Mouse (Mus musculus) testis, postnatal 10 days (tissue): ENCODE measurements around the gene Jak1.

Source experiments
- DNase-seq: peaks from one replicate; pipeline ENCODE4 v3.0.0; 2021; ENCODE audit warnings: low spot score

The Jak1 gene

DNA sequence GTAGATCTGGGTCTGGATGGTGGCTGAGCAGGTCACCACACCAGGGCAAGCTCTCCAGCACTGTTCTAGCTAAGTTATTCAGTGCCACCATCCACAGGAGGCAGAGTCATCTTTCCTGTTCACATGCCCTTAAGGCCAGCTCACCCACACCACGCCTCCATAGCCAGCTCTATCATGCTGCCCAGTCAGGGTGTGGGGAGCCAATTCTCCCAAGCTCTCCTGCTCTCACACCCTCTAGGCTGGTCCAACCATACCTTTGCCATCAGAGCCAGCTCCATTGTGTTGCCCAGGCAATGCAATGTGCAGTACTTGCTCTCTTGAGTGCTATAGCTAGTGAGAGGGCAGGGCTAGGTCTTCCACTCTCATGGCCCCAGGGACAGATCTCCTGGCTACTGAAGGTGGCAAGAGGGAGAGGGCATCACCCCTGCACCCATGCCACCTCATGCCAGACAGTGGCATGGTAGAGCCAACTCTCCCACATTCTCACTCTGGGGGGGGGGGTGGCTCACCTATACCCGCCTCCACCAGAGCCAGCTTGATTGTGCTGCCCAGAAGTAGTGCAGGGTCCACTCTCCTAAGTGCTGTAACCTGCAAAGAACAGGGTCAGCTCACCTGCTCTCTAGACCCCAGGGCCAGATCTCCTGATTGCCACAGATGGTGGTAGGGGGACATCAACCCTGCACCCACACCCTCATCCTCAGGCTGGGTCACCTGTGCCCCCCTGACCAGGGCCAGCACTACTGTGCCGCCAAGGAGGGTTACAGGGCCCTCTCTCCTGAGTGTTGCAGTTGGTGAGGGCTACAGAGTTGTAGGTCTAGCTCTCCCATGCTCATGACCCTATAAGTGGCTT is 25.5 kb downstream of the Jak1 start:
- no peak for DNase-seq

DNA sequence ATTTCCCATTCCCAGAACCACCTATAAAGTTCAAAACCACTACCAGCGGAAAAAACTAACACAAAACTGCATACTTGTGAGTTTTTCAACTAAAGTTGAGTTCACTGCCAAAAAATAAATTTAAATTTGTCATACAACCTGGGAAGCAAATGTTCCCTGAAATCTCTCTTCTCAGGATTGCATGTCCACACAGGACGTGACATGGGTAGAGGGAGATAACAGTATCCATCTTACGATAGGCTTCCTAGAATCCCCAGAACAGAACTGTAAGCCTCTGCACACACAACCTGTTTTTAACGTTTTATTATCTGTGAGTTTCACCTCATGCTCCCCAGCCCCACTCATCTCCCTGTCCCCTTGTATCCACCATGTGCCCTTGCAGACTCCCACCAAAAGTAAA is 26.5 kb downstream of the Jak1 start:
- DNase-seq: no peak

- no peak for DNase-seq
These were observed 28.3 kb downstream of the Jak1 start for GRCm38 (mm10) chr4:101236797-101237196.

DNA sequence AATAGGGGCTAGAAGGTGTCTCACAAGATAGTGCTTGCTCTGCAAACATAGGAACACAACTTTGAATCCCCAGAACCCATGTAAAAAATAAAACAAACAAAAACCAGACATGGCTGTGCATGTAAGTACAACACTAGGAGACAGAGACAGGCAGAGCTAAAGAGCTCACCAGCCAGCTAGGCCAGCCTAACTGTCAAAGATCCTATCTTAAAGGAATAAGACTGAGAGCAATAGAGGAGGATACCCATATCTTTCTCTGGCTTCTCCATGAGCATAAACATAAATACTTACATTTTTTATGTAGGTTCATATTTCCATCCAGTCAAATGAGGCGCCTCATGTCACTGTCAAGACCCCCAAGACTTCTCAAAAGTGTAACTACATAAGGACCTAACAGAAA is 29.1 kb downstream of the Jak1 start:
- DNase-seq: no peak

DNA sequence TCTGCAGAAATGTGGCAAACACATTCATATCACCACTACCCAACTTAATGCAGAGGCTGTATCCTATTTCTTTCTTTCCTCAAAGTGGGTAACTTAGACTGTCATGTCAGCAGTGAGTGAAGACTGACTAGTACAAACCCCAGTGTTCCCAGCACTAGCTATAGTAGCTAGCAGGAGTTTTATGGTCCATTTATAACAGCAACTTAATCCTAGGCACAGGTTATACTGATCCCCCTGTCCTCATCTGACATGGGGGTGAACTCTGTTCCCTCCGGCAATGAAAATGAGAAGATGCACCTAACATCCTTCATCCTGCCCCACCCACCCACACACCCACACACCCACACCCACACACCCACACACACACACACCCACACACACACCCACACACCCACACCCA is 30.3 kb downstream of the Jak1 start:
- DNase-seq: no peak

DNA sequence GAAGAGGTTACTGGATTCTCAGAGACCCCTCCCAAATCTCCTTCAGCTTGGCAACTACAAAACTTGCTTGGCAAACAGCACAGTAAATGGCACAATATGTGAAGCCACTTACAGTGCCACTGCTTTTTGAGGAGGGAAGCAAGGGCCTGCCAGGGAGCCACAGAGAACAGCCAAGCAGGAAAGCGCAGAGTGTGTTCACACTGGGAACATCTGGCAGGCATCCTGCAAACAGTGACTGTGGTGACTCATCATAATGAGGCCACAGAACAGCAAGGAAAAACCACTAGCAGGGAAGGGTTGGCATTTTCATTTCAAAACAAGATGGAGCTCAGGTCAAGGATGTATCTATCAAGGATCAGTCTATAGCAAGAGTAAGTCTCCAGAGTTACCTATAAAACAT is 30.8 kb downstream of the Jak1 start:
- DNase-seq: no peak

DNA sequence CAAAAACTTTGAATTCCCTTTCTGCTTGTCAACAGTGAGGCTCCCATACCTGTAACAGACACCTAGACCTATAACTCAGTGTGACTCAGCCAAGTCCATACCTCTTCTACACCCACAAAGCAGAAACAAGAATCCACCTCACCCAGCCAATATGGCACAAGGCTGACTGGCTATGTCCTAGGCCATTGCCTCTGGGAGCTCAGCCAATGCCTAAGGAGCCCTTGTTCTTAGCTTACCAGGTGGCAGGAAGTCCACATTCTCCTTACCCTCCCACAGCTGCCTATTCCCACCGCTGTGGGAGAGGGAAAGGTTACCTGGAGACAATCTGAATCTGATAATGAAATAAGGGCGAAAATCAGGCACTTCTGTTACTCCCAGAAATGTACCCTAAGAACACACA is 34.5 kb downstream of the Jak1 start:
- no peak for DNase-seq

DNA sequence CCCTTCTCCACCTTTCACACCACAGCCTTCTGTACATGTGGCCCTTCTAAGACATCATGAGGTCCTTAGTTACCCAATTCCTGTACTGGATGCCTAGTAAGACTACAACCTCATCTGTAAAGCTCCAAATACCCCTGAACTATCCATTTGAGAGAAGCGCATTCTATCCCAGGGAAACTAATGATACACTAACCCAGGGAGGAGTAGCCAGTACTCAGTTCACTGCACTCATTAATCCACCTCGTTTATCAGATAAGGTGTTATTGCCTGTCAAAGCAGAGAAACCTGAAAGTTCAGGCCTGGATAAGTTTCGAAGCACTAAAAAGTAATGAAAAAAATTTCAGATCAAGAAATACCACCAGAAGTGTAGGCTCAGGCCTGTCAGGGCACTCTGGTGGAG is 37.7 kb downstream of the Jak1 start:
- DNase-seq: no peak

DNA sequence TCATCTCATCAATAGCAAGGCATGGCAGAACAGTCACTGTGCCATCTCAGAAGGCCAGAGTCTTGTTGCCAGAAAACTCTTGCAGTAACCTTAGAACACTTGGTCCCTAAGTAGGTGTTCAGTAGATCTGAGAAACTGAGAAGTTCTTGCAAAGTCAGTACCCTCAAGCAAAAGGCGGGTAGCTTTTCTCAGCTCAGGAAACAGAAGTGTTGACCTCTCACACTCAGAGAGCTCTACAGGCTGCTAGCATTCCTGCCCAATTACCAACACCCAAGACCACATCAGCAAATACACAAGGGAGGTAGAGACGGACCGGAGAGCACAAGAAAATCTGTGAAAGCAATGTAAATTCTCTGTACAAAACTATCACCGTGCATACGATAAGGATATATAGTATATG is 39.1 kb downstream of the Jak1 start:
- DNase-seq: no peak

- no peak for DNase-seq
These were observed 44.1 kb downstream of the Jak1 start for GRCm38 (mm10) chr4:101220946-101221345.

- no peak for DNase-seq
These were observed 45.2 kb downstream of the Jak1 start for GRCm38 (mm10) chr4:101219839-101220238.

DNA sequence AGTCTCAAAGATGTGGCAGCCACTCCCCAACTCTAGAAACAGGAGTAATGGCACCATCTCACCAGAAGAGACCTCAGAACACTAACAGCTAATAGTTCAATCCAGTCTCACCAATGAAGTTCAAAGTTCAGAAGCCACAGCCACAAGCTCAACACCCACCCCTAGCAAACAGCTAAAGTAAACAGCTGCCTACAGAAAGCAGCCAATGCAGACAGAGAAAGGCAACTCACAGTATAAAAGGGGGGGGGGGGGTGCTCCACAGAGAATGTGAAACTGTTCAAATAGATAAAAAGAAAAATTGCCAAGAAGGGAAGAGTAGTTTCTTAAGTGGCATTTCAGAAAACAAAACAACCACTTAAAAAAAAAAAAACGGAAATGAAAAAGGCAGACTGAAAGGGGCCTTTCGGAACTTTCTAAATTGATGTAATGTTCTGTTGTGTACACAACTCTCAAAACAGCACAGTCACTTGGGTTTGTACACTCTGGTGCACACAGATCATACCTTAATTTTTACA is 48.0 kb downstream of the Jak1 start:
- no peak for DNase-seq

- no peak for DNase-seq
These were observed 48.8 kb downstream of the Jak1 start for GRCm38 (mm10) chr4:101216286-101216685.

DNA sequence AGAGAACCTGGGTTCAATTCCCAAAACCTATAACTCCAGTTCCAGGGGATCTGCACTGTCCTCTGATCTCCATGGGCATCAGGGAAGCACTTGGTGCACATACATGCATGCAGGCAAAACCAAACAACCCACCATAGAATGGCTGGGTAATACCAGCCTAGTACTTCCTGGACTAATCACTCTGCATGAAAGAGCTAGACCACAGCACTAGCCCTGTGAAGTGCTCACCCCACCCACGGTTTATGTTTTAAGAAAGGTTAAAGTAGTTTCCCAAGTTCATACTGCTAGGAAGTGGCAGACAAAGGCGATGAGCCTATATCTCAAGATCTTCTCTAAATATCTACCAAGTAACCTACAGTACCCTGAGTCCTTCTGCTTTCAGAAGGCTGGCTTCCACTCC is 51.6 kb downstream of the Jak1 start:
- no peak for DNase-seq

GRCm38 (mm10) chr4:101207492-101207891 is 57.6 kb downstream of the Jak1 start:
- DNase-seq: no peak

DNA sequence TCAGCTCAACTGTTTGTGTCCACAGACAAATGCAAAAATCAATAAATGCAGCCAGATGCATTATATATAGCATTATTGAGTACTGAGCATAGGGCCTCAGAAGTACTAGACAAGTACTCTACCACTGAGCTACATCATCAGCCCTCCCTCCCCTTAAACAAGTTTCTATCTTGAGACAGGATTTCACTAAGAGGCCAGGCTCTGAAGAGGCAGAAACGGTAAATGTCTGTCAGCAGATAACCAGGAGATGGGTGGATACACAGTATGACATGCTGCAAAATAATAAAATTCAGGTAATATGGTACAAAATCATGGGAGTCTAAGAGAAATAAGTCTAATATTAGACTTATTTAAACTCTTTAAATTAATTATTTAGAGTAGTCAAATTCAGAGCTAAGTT is 61.6 kb downstream of the Jak1 start:
- DNase-seq: no peak

GRCm38 (mm10) chr4:101202626-101203025 is 62.5 kb downstream of the Jak1 start:
- DNase-seq: no peak

DNA sequence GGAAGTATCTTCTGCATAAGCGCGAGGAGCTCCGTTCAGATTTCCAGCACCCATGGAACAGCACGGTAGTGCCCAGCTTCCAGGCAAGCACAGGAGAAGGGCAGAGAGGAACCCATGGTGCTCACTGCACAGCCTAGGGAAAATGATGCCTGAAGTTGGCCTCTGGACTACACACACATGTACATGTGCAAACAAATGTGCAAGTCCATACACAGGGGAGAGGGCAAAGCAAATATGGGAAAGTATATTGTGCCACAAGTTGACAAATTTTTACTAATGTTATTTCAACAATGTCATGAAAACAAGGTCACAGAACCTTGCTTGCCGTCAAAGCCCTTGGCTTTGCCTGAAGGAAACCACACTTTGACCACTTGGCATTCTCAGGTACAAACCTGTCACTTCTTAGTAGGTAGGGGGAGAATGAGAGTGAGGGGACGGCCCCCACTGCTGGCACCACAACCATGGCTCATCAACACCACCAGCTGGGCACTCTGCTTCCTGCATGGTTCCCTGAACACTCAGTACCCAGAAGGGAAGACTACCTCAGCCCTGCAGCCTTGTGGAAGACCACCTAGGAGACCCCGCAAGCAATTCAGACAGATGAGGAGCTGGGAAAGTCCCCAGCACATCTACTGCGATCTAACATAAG is 65.5 kb downstream of the Jak1 start:
- no peak for DNase-seq

DNA sequence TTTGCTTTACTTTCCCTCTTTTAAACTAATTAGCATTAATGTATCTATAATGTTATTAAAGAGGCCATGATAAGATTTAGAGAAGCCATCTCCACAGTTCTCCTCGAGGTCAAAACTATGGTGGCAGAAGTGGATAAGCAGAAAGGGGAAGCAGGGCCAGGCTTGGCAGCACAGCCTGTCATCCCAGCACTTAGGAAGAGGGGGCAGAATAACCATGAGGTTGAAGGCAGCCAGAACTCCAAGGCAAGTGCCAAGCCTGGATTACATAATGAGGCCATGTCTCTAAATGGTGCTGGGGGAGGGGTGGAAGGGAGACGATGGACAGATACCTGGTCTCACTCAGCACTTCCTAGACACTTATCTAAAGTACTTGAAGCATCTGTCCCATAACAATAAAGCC is 66.7 kb downstream of the Jak1 start:
- no peak for DNase-seq

DNA sequence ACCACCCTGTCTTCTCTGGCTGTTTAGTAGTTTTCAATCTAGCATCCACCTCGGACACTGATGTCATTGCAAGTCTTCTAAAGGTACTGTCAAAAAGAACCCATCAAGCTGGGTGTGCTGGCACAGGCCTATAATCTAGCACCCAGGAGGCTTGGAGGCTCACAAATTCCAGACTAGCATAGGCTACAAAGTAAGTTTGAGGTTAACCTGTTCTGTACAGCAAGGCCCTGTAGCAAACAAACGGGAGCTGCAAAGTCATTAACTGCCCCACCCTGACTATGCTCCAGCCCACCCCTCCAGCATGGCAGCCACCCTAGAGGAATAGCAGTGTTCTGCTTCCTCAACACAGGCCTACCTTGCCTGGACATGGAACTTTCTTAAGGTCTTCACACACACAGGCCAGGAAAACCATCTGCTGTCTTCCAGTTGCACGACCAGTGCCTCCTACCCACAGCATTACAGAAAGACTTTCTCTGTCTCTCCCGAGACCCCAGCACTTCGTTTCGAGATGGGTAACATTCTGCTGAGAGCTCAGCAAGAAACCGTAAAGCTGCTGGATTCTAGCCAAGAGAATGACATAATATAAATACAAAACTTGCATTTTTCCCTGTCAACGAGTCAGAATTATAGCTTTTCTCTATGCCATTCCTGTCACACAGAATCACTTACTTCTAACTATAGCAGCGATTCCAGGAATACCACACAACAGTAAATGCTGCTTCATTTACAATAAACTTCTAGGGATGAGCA is 67.5 kb downstream of the Jak1 start:
- no peak for DNase-seq

DNA sequence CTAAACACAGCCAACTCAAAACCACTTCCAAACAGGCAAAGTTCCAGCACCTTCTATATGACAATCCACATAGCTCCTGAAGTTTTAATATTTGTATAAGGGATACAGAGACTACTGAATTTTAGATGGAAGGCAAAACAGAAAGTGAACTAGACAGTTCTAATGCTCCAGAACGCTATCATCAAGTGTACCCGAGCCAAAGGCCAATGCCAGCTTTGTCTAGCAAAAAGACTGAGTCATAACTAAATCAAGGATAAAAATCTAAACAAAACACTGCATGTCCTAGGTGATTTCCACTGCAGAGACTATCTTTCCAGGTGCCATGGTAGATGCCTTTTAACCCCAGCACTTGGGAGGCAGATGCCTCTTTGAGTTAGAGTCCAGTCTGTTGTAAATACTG is 68.7 kb downstream of the Jak1 start:
- DNase-seq: no peak

GRCm38 (mm10) chr4:101194170-101194569 is 70.9 kb downstream of the Jak1 start:
- no peak for DNase-seq
